26 mouse cellular contexts compared by ENCODE assay signal in genomic region chr6:112932611-112933010, GRCm38 (mm10). TPM values are rescaled to one million over a fixed set of nuclear protein-coding genes. Genes with fewer than 3 reads are reported as not detected.
DNase-seq lines count a peak whose midpoint lies in the region; ATAC-seq lines count a peak whose summit lies in the region.
"Had no signal": no experiment of that assay in that cellular context is flagged by ENCODE, and none has a peak within 500 bp of the region (broad histone marks: within the 10 kb centered on the region; RNA-seq: fewer than 3 reads in every experiment).

No protein-coding gene starts in this region.

- WGBS in forebrain, embryonic 12.5 days, result 9% methylated on average over 8 of the region's 8 CpGs
- WGBS in forebrain, embryonic 15.5 days, result 8% methylated on average over 8 of the region's 8 CpGs
- 22% methylated on average over 8 of the region's 8 CpGs for WGBS in neural tube, embryonic 13.5 days
- 30% methylated on average over 8 of the region's 8 CpGs for WGBS in neural tube, embryonic 15.5 days
- WGBS in midbrain, embryonic 12.5 days, result 6% methylated on average over 8 of the region's 8 CpGs

- no peak overlapping the region for H3K4me2 ChIP-seq in forebrain, embryonic 12.5 days
- no peak overlapping the region for H3K4me2 ChIP-seq in forebrain, embryonic 15.5 days (replicated peaks)
- H3K4me2 ChIP-seq in neural tube, embryonic 13.5 days, result no peak overlapping the region
- no peak overlapping the region for H3K4me2 ChIP-seq in neural tube, embryonic 15.5 days
- peak overlapping the region; percentile 2; the same call in 1 of the 2 replicates for H3K4me2 ChIP-seq in midbrain, embryonic 12.5 days (replicated peaks)
- H3K4me2 ChIP-seq: embryonic facial prominence, embryonic 12.5 days; heart, embryonic 15.5 days; liver, embryonic 15.5 days; lung, embryonic 15.5 days had no signal

- H3K9me3 ChIP-seq in forebrain, embryonic 12.5 days, result no peaks in the 10 kb centered on the region
- H3K9me3 ChIP-seq in forebrain, embryonic 15.5 days, result no peaks in the 10 kb centered on the region
- no peaks in the 10 kb centered on the region for H3K9me3 ChIP-seq in neural tube, embryonic 13.5 days
- no peaks in the 10 kb centered on the region for H3K9me3 ChIP-seq in neural tube, embryonic 15.5 days (replicated peaks)
- H3K9me3 ChIP-seq in midbrain, embryonic 12.5 days, result no peaks in the 10 kb centered on the region
- H3K9me3 ChIP-seq: embryonic facial prominence, embryonic 12.5 days; heart, embryonic 15.5 days; limb, embryonic 10.5 days; liver, embryonic 15.5 days; lung, embryonic 15.5 days had no signal

- H3K4me1 ChIP-seq in forebrain, embryonic 12.5 days, result peaks cover 81% of the 10 kb centered on the region
- peaks cover 59% of the 10 kb centered on the region for H3K4me1 ChIP-seq in forebrain, embryonic 15.5 days
- H3K4me1 ChIP-seq in neural tube, embryonic 13.5 days (replicated peaks), result peaks cover 81% of the 10 kb centered on the region
- H3K4me1 ChIP-seq in neural tube, embryonic 15.5 days, result peaks cover 65% of the 10 kb centered on the region
- H3K4me1 ChIP-seq in midbrain, embryonic 12.5 days, result peaks cover 77% of the 10 kb centered on the region
- H3K4me1 ChIP-seq: embryonic facial prominence, embryonic 12.5 days; limb, embryonic 10.5 days; lung, embryonic 15.5 days had no signal

- no peaks in the 10 kb centered on the region for H3K27me3 ChIP-seq in forebrain, embryonic 12.5 days
- H3K27me3 ChIP-seq in forebrain, embryonic 15.5 days, result no peaks in the 10 kb centered on the region
- no peaks in the 10 kb centered on the region for H3K27me3 ChIP-seq in neural tube, embryonic 13.5 days
- no peaks in the 10 kb centered on the region for H3K27me3 ChIP-seq in neural tube, embryonic 15.5 days (replicated peaks)
- no peaks in the 10 kb centered on the region for H3K27me3 ChIP-seq in midbrain, embryonic 12.5 days
- H3K27me3 ChIP-seq: embryonic facial prominence, embryonic 12.5 days; heart, embryonic 15.5 days; liver, embryonic 15.5 days; lung, embryonic 15.5 days had no signal

- peak overlapping the region; percentile 53 for H3K27ac ChIP-seq in forebrain, embryonic 12.5 days
- H3K27ac ChIP-seq in forebrain, embryonic 15.5 days (replicated peaks), result no peak overlapping the region
- H3K27ac ChIP-seq in neural tube, embryonic 13.5 days (replicated peaks), result peak overlapping the region; percentile 29; the same call in 1 of the 2 replicates
- H3K27ac ChIP-seq in neural tube, embryonic 15.5 days (replicated peaks), result no peak overlapping the region
- peak overlapping the region; percentile 52 for H3K27ac ChIP-seq in midbrain, embryonic 12.5 days (replicated peaks)
- H3K27ac ChIP-seq: embryonic facial prominence, embryonic 12.5 days; gastrocnemius, adult 2 months; heart, embryonic 15.5 days; limb, embryonic 10.5 days; liver, embryonic 15.5 days; lung, embryonic 15.5 days; stomach, postnatal 0 days had no signal

- DNase-seq in frontal cortex, postnatal 14 days (ENCODE audit: low spot score in 2 of 2), result no peak
- no peak for DNase-seq in thymus, postnatal 36 days
- no peak for DNase-seq in adrenal gland, postnatal 10 days
- DNase-seq: adrenal gland, postnatal 36 days; cerebellum, adult 18-20 months; cerebellum, postnatal 14 days; gastrocnemius, adult 2 months; heart, postnatal 36 days; kidney, adult 9 months; kidney, postnatal 14 days; liver; lung, postnatal 4 days; right cerebral cortex, postnatal 14 days; thymus, adult 2 months had no signal

- H3K9ac ChIP-seq in forebrain, embryonic 12.5 days, result no peak overlapping the region
- H3K9ac ChIP-seq in forebrain, embryonic 15.5 days (replicated peaks), result no peak overlapping the region
- H3K9ac ChIP-seq in neural tube, embryonic 13.5 days, result 0 out of 2 replicates have a peak overlapping the region, but pooled peaks have one; percentile 13
- H3K9ac ChIP-seq in neural tube, embryonic 15.5 days (replicated peaks), result no peak overlapping the region
- H3K9ac ChIP-seq in midbrain, embryonic 12.5 days (replicated peaks), result no peak overlapping the region
- H3K9ac ChIP-seq: embryonic facial prominence, embryonic 12.5 days; heart, embryonic 15.5 days; liver, embryonic 15.5 days; lung, embryonic 15.5 days had no signal

- H3K36me3 ChIP-seq in forebrain, embryonic 12.5 days (replicated peaks), result peaks cover 10% of the 10 kb centered on the region
- no peaks in the 10 kb centered on the region for H3K36me3 ChIP-seq in forebrain, embryonic 15.5 days
- 0 out of 2 replicates have a peak, but pooled peaks cover 5% of the 10 kb centered on the region for H3K36me3 ChIP-seq in neural tube, embryonic 13.5 days
- H3K36me3 ChIP-seq in neural tube, embryonic 15.5 days, result no peaks in the 10 kb centered on the region
- peaks cover 23% of the 10 kb centered on the region; the same call in 1 of the 2 replicates for H3K36me3 ChIP-seq in midbrain, embryonic 12.5 days
- H3K36me3 ChIP-seq: embryonic facial prominence, embryonic 12.5 days; heart, embryonic 15.5 days; limb, embryonic 10.5 days; liver, embryonic 15.5 days; lung, embryonic 15.5 days had no signal

- no peak overlapping the region for H3K4me3 ChIP-seq in forebrain, embryonic 12.5 days (replicated peaks)
- H3K4me3 ChIP-seq in forebrain, embryonic 15.5 days, result no peak overlapping the region
- no peak overlapping the region for H3K4me3 ChIP-seq in neural tube, embryonic 13.5 days
- H3K4me3 ChIP-seq in neural tube, embryonic 15.5 days (replicated peaks), result no peak overlapping the region
- H3K4me3 ChIP-seq in midbrain, embryonic 12.5 days, result no peak overlapping the region
- H3K4me3 ChIP-seq: embryonic facial prominence, embryonic 12.5 days; gastrocnemius, adult 2 months; heart, embryonic 15.5 days; limb, embryonic 10.5 days; liver, embryonic 15.5 days; lung, embryonic 15.5 days had no signal

- no peak for ATAC-seq in forebrain, embryonic 12.5 days (ENCODE audit: low FRiP score)
- ATAC-seq in forebrain, embryonic 15.5 days (replicated peaks), result no peak
- no peak for ATAC-seq in neural tube, embryonic 13.5 days (ENCODE audit: low read depth)
- ATAC-seq in neural tube, embryonic 15.5 days (ENCODE audit: low FRiP score), result no peak
- peak; percentile 32; the same call in 1 of the 2 replicates for ATAC-seq in midbrain, embryonic 12.5 days (ENCODE audit: low FRiP score, low read depth)
- ATAC-seq: inflammation-experienced regulatory T-cells, adult 6 months had no signal

RNA-seq across cellular contexts. Expression of gene Srgap3, which starts 14.5 kb away (rescaled TPM):
- 36.6 and 39.9 TPM in 2 replicates for polyA plus RNA-seq in forebrain, embryonic 12.5 days (2016; fragmentation: Nextera tagmentation; extraction: Ambion mirVana)
- 33.7 and 34.0 TPM in 2 replicates for polyA plus RNA-seq in forebrain, embryonic 15.5 days (2015; fragmentation: Nextera tagmentation; extraction: Ambion mirVana)
- 29.2 and 30.8 TPM in 2 replicates for polyA plus RNA-seq in neural tube, embryonic 13.5 days (2015; fragmentation: Nextera tagmentation; extraction: Ambion mirVana)
- 24.1 and 26.3 TPM in 2 replicates for polyA plus RNA-seq in neural tube, embryonic 15.5 days (2015; fragmentation: Nextera tagmentation; extraction: Ambion mirVana)
- polyA plus RNA-seq in midbrain, embryonic 12.5 days (2016; fragmentation: Nextera tagmentation; extraction: Ambion mirVana), result 60.5 and 63.7 TPM in 2 replicates
- total RNA-seq in adrenal gland, postnatal 10 days (2021), result 10 to 100 TPM; 13.2 to 15.8 TPM

Comparison
In these comparisons a context has a peak if more than half of its experiments do, and no peak if none do; other contexts are left out.
1. H3K27ac ChIP-seq: peak in forebrain, embryonic 12.5 days (single experiment), neural tube, embryonic 13.5 days (single experiment) and midbrain, embryonic 12.5 days (single experiment); none in forebrain, embryonic 15.5 days (single experiment) and neural tube, embryonic 15.5 days (single experiment).